Mouse (Mus musculus) liver, postnatal 0 days (tissue): ENCODE measurements around the gene Basp1. TPM values are rescaled to one million over a fixed set of nuclear protein-coding genes. Genes with fewer than 3 reads are reported as not detected.

Source experiments
- ATAC-seq: fragments of 200-750 bp; cut with Nextera tagmentation; 2 replicates; pipeline ENCODE4 v1.8.0; 2017; ENCODE audit warnings: mild to moderate bottlenecking, moderate library complexity
- DNase-seq: peaks from one replicate; pipeline ENCODE4 v3.0.0-alpha.2; 2016
- H3K27ac ChIP-seq: fragments of 300-500 bp; sonication (generic); 2 replicates; pipeline ENCODE4 v1.5.1; 2014; ENCODE audit warnings: antibody characterized with exemption, moderate library complexity, mild to moderate bottlenecking, low read depth
- H3K27me3 ChIP-seq: fragments of 300-500 bp; sonication (generic); 2 replicates; pipeline ENCODE4 v1.6.1; 2014; ENCODE audit warnings: low read length, control low read depth, mixed read lengths; ENCODE audit not compliant: insufficient read depth
- H3K36me3 ChIP-seq: fragments of 300-500 bp; sonication (generic); replicated peaks from 2 replicates; pipeline ENCODE4 v1.6.1; 2014; ENCODE audit warnings: mild to moderate bottlenecking, control low read depth, low read length, moderate library complexity, mixed read lengths; ENCODE audit not compliant: insufficient read depth
- H3K4me1 ChIP-seq: fragments of 300-500 bp; sonication (generic); 2 replicates; pipeline ENCODE4 v1.6.1; 2014; ENCODE audit warnings: antibody characterized with exemption, mild to moderate bottlenecking, control low read depth; ENCODE audit not compliant: insufficient read depth
- H3K4me2 ChIP-seq: fragments of 300-500 bp; sonication (generic); 2 replicates; pipeline ENCODE4 v1.6.1; 2014; ENCODE audit warnings: low read depth, mild to moderate bottlenecking, low read length, moderate library complexity, mixed read lengths
- H3K4me3 ChIP-seq: fragments of 300-500 bp; sonication (generic); 2 replicates; pipeline ENCODE4 v1.5.1; 2014; ENCODE audit warnings: low read depth, low read length
- H3K9ac ChIP-seq: fragments of 300-500 bp; sonication (generic); replicated peaks from 2 replicates; pipeline ENCODE4 v1.6.1; 2014; ENCODE audit warnings: mild to moderate bottlenecking, moderate library complexity
- H3K9me3 ChIP-seq: fragments of 300-500 bp; sonication (generic); 2 replicates; pipeline ENCODE4 v1.6.1; 2016; ENCODE audit warnings: mild to moderate bottlenecking, control low read depth, low read length, mixed read lengths
- CTCF ChIP-seq: sonication (generic); IDR thresholded peaks from 2 replicates; pipeline ENCODE4 v1.5.1; 2016; ENCODE audit warnings: antibody characterized with exemption, low read depth
- EP300 ChIP-seq: IDR thresholded peaks from 2 replicates; pipeline ENCODE4 v1.6.1; 2016; ENCODE audit warnings: antibody characterized with exemption, low read depth, mild to moderate bottlenecking
- WGBS: fragments of 180-500 bp; shearing (Covaris S2); extraction: QIAGEN DNeasy Blood & Tissue Kit; methylation state at CpG from one replicate; pipeline ENCODE4 v1.1.7; 2014; ENCODE audit not compliant: insufficient replicate concordance; 5-methylcytosine and 5-hydroxymethylcytosine counted together
- polyA plus RNA-seq: library from polyadenylated mRNA; unstranded; fragments of >200 nt; fragmentation: Nextera tagmentation; extraction: Ambion mirVana; gene quantifications from 2 replicates; pipeline ENCODE4 v1.2.1, GENCODE M21; 2015

Gene Basp1
- polyA plus RNA-seq, 1 experiment from 2014 or later = 1.9 TPM

DNA sequence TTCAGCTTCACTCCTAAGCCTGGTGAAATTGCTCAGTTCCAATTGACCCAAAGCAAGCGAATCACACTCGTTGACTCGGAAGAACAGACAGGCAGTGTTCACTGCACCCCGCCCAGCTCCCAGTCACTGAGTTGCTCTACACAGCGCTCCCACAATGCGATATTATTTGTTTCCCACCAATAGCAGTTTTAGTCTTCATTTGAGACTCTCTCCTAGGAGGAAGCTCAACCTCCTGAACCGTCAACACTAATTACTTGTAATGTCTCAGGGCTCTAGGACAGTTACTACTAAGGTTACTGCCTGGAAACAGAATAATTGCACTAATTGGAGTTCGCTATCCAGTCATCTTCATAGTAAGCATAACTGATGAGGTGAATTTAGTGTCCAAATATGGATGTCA lies 13.3 kb downstream of the Basp1 start:
- no peak overlapping the region for H3K9ac ChIP-seq
- WGBS = 83% methylated on average over 8 of the region's 8 CpGs

DNA sequence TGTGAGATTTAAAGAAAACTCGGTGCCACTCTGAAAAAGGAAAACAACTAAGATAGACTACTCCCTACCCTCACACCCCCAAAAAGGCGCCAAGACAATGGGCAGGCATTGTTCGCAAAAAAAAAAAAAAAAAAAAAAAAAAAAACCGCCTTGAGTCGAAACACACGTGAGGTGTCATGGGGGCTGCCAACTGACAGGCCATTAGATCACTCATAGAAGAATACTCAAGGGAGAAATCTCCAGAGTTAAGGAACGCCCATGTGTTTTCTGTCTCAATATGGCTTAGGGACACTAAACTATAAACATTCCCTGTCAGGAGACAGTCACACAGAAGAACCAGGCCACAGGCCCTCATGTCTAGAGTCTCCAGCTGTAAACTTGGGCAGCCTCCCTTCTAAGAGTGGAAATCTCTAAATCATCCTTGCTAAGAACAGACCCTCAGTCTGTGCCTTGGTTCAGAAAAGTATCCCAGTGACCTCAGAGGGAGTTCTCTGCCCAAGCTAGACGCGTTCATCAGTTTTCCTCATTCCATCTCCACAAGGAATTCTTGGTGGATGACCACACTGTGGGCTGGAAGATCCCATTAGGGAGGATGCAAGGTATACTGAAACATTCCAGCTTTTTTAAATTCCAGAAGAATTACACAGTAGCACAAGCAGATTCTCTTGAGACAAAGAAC lies 17.5 kb downstream of the Basp1 start:
- Histone ChIP-seq H3K4me3 (no peak overlapping the region), H3K27ac (no peak overlapping the region), H3K4me1 (no peaks in the 10 kb centered on the region; the same call in 1 of the 2 replicates), H3K4me2 (no peak overlapping the region), H3K9ac (no peak overlapping the region), H3K27me3 (no peaks in the 10 kb centered on the region), H3K9me3 (no peaks in the 10 kb centered on the region), H3K36me3 (no peaks in the 10 kb centered on the region)
- WGBS = 85% methylated on average over 9 of the region's 9 CpGs
- ATAC-seq (no peak), DNase-seq (no peak)
- TF ChIP-seq EP300 = no peak
- TF ChIP-seq CTCF = no peak

More for the DNA sequence above, 13.3 kb downstream of the Basp1 start:
- Histone ChIP-seq H3K4me3 (no peak overlapping the region), H3K4me1 (no peaks in the 10 kb centered on the region), H3K9me3 (no peaks in the 10 kb centered on the region), H3K27ac (no peak overlapping the region), H3K4me2 (no peak overlapping the region), H3K36me3 (no peaks in the 10 kb centered on the region), H3K27me3 (no peaks in the 10 kb centered on the region)
- TF ChIP-seq CTCF (no peak), EP300 (no peak)
- DNase-seq = no peak
- ATAC-seq = no peak

DNA sequence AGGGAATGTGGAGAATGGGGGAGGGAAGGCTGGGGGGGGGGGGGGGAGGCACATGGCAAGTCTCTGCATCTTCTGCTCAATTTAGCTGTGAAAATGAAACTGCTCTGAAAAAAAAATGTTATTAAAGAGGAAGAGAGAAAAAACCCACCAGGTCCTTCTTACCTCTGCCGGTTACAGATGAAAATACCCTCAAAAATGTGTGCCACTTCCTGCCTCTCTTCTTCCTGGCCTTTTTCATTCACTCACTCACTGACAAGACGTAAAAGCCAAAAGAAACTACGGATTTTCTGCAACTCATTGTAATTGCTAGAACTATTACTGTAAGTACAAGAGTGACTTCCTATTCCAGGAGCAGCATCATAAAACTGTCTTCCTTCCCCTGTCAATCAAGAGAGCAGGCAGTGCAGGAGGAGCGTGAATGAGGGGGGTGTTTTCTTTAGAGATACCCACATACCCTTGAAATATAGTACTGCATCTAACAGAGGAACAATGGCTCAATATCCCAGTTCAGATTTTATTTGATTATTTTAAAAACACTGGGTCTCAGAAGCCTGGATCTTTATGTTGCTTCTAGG lies 21.0 kb downstream of the Basp1 start:
- Histone ChIP-seq H3K4me2 (0 out of 2 replicates have a peak overlapping the region, but pooled peaks have one; percentile 2), H3K9me3 (no peaks in the 10 kb centered on the region), H3K36me3 (no peaks in the 10 kb centered on the region), H3K4me1 (no peaks in the 10 kb centered on the region; the same call in 1 of the 2 replicates), H3K9ac (no peak overlapping the region), H3K27ac (no peak overlapping the region), H3K27me3 (no peaks in the 10 kb centered on the region), H3K4me3 (no peak overlapping the region)
- WGBS = 39% methylated on average over 4 of the region's 4 CpGs
- ATAC-seq (no peak), DNase-seq (no peak)
- no peak for TF ChIP-seq CTCF
- TF ChIP-seq EP300 = no peak

DNA sequence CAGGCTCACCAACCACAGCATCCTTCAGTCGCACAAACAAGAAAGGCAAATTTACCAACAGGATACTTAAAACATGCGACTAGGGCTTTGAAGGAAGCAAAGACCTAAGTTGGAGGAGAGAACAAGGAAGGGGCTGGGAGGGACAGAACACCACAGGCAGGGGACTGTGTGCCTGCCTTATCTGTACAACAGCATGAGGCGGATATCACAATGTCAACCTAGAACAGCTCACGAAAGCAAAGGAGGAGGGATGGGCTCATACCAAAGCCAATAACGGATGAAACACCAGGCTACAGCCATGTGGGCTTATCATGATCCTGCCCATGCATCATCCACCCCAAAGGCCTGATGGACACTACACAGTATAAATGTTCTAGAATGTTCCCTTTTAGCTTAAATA lies 22.4 kb downstream of the Basp1 start:
- Histone ChIP-seq H3K27ac (no peak overlapping the region), H3K4me3 (no peak overlapping the region), H3K9me3 (no peaks in the 10 kb centered on the region), H3K4me1 (no peaks in the 10 kb centered on the region; the same call in 1 of the 2 replicates), H3K9ac (no peak overlapping the region), H3K4me2 (no peak overlapping the region), H3K27me3 (no peaks in the 10 kb centered on the region), H3K36me3 (no peaks in the 10 kb centered on the region)
- WGBS = 50% methylated on average over 5 of the region's 5 CpGs
- ATAC-seq (peak; percentile 35; the same call in 1 of the 2 replicates), DNase-seq (no peak)
- TF ChIP-seq EP300 = no peak

DNA sequence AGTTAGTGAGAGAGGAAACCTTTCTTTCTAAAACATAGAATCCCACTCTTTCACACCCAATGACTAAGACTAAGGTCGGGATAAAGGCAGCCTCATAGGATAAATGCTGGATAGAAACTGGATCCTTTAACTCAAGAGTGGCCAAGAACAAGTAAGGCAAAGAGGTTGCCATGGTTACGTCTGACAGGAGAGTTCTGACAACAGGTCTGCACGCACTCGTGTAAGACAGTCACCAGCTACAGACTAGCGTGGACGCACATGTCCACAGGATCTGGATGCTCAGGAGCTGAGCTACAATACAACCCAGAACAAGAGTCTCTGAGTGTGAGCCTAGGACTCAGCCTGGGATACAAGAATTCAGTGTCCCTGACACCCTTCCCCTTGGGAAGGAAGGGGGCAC lies 26.0 kb downstream of the Basp1 start:
- Histone ChIP-seq H3K27me3 (no peaks in the 10 kb centered on the region), H3K9ac (no peak overlapping the region), H3K27ac (no peak overlapping the region), H3K4me1 (no peaks in the 10 kb centered on the region; the same call in 1 of the 2 replicates), H3K36me3 (no peaks in the 10 kb centered on the region), H3K4me2 (no peak overlapping the region), H3K4me3 (no peak overlapping the region), H3K9me3 (no peaks in the 10 kb centered on the region)
- no peak for ATAC-seq
- DNase-seq = no peak
- TF ChIP-seq CTCF (no peak), EP300 (no peak)
- WGBS = 88% methylated on average over 6 of the region's 6 CpGs

DNA sequence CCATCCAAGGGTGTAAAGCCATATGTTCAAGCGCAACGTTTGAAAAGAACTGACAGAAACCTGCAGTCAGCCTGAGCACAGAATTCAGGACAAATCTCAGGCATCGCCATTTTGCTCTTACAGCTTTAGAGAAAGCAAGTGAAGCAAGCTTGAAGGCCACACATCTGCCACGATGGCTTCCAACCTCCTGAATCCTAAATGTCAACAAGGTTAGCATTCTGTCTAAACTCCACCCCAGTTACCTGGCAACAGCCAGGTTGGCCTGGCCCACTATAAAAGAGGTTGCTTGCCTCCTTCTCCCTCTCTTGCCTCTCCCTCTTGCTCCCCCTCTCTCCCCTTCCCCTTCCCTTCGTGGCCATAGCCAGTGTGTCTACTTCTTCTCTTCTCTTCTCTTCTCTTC lies 33.5 kb downstream of the Basp1 start:
- H3K27ac ChIP-seq = no peak overlapping the region
- no peak overlapping the region for H3K9ac ChIP-seq
- no peaks in the 10 kb centered on the region for H3K9me3 ChIP-seq
- no peaks in the 10 kb centered on the region for H3K36me3 ChIP-seq
- TF ChIP-seq EP300 (no peak), CTCF (no peak)
- DNase-seq (no peak), ATAC-seq (no peak)
- H3K4me3 ChIP-seq = no peak overlapping the region
- WGBS = 69% methylated on average over 5 of the region's 5 CpGs
- no peaks in the 10 kb centered on the region for H3K4me1 ChIP-seq
- H3K27me3 ChIP-seq = no peaks in the 10 kb centered on the region
- H3K4me2 ChIP-seq = no peak overlapping the region
